Mouse (Mus musculus) kidney, postnatal 4 days (tissue): Measurements from ENCODE around the gene Serpina1b.
A peak's percentile ranks its signal among the peaks of the same experiment; 100 is the strongest.
"Not testable (repeated sequence)": the region's sequence is repeated elsewhere in the genome, so short reads cannot be mapped to it uniquely, and the experiment has no call there.

ENCODE experiments used
- DNase-seq, 2 experiments: peaks; one replicate each; pipeline ENCODE4 v3.0.0; 2021; ENCODE audit warnings: mixed read lengths in 2 of 2

Gene Serpina1b

DNA sequence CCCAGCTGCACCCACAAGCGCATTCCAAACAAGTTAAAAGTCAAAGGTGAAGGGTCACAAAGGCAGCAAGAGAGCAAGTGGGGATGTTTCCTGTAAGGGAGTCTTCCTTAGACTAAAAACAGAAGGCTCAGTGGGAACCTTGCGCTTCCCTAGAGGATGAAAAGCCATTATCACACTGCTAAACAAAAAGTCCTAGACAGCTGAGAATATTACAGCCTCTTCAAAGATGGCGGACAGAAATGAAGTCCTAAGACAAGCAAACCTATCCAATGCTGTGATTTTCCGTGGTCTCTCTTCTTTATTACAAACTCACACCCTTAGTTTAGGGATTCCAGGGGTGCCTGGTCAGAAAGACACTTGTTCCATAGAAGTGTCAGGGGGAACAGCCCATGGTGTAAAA lies at the start of gene Serpina1b:
Gene Serpina1b, minus strand, starts transcription at position 101 of the 400 bp plus-strand sequence.
- DNase-seq, result not testable (repeated sequence)

- not testable (repeated sequence) for DNase-seq
These were observed 36.7 kb upstream of the Serpina1b start for GRCm38 (mm10) chr12:103866873-103867272.

DNA sequence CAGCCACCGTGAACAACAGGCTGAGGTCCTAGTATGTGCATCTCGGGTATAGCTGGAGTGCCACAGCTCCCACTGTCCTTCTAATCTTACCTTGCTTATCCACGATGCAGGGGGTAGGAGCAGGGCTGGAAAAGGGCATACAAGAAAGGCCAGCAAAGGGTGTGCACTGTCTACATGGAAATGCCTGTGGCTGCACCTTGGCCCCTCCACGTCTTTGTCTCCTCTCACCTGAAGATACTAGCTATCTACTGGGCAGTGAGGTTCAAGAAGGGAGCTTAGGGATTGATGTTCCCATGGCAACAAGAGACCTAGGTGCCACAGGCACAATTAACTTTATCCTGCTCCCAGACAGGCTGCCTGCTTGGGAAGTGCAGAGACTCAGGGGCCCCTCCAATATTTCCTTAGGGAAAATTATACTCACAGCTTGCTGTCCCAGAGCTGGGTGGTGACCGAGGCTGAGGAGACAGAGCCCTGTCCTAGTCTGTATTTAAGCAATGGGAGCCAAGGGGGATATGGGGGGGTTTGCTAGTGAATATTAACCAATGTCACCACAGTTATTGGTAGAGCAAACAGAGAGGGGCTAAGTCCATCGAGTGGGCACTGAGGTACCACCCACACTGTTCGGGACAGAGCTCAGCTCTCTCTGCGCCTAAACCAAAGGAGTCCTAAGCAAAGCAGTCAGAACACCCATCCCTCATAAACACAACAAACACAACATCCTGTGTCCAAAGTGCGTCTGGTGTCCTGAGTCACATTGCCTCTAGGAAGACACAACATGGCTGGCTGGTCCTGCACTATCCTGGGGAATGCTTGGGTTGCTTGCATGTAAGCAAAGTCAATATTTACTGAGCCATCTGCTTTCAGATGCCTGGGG lies 33.2 kb upstream of the Serpina1b start, which contains the start of gene Serpina1a:
Gene Serpina1a, minus strand, starts transcription at position 462 of the 874 bp plus-strand sequence.
- not testable (repeated sequence) for DNase-seq

- no peak for DNase-seq
These were observed 30.8 kb upstream of the Serpina1b start for GRCm38 (mm10) chr12:103860976-103861375.

DNA sequence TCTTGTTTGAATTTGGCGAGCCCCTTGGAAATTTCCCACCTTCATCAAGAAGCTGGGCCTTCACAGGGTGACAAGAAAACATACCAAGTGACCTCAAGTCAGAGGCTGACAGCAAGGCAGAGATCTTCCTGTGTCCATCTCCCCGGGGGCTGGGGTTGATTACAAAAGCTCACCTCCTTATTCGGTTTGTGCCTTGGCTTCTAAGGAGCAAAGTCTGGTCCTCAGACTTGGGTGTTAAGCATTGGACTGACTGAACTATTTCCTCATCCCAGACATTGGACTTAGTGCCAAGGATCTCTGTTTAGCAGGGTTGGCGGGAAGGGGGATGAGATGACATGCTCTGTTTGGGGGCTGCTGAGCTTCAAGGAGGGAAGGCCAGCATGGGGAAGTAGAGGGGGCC lies 30.4 kb upstream of the Serpina1b start:
- not testable (repeated sequence) for DNase-seq

GRCm38 (mm10) chr12:103859584-103859983 lies 29.4 kb upstream of the Serpina1b start:
- DNase-seq, result not testable (repeated sequence)

DNA sequence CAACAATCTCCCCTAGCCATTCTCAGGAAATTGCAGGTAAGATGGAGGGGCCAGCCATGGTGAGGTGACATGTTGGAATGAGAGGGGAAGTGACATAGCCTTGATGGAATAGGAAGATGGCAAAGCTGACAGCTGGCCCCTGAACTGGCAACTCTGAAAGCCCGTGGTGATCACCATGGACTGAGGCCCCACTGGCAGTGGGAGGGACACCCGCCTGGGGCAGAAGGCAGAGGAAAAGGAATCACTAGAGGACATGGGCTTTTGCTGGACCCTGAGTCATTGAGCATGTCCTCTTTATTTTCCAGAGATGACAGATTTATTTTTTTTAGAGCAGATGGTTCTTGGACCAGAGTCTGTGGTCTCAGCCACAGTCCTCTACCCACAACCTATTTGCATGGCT lies 22.9 kb upstream of the Serpina1b start:
- not testable (repeated sequence) for DNase-seq

DNA sequence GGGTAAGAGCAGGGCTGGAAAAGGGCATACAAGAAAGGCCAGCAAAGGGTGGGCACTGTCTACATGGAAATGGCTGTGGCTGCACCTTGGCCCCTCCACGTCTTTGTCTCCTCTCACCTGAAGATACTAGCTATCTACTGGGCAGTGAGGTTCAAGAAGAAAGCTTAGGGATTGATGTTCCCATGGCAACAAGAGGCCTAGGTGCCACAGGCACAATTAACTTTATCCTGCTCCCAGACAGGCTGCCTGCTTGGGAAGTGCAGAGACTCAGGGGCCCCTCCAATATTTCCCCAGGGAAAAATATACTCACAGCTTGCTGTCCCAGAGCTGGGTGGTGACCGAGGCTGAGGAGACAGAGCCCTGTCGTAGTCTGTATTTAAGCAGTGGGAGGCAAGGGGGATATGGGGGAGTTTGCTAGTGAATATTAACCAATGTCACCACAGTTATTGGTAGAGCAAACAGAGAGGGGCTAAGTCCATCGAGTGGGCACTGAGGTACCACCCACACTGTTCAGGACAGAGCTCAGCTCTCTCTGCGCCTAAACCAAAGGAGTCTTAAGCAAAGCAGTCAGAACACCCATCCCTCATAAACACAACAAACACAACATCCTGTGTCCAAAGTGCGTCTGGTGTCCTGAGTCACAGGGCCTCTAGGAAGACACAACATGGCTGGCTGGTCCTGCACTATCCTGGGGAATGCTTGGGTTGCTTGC lies 2.4 kb downstream of the Serpina1b start:
- peak; percentile 2 to 14 for DNase-seq

- not testable (repeated sequence) for DNase-seq
These were observed 6.3 kb downstream of the Serpina1b start for GRCm38 (mm10) chr12:103823826-103824225.

DNA sequence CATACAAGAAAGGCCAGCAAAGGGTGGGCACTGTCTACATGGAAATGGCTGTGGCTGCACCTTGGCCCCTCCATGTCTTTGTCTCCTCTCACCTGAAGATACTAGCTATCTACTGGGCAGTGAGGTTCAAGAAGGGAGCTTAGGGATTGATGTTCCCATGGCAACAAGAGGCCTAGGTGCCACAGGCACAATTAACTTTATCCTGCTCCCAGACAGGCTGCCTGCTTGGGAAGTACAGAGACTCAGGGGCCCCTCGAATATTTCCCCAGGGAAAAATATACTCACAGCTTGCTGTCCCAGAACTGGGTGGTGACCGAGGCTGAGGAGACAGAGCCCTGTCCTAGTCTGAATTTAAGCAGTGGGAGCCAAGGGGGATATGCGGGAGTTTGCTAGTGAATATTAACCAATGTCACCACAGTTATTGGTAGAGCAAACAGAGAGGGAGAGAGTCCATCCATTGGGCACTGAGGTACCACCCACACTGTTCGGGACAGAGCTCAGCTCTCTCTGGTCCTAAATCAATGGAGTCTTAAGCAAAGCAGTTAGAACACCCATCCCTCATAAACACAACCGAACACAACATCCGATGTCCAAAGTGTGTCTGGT lies 56.8 kb downstream of the Serpina1b start, which contains the start of gene Serpina1d:
Gene Serpina1d, minus strand, starts transcription at position 347 of the 606 bp plus-strand sequence.
- not testable (repeated sequence) for DNase-seq

- not testable (repeated sequence) for DNase-seq
These were observed 59.6 kb downstream of the Serpina1b start for GRCm38 (mm10) chr12:103770597-103770996.

DNA sequence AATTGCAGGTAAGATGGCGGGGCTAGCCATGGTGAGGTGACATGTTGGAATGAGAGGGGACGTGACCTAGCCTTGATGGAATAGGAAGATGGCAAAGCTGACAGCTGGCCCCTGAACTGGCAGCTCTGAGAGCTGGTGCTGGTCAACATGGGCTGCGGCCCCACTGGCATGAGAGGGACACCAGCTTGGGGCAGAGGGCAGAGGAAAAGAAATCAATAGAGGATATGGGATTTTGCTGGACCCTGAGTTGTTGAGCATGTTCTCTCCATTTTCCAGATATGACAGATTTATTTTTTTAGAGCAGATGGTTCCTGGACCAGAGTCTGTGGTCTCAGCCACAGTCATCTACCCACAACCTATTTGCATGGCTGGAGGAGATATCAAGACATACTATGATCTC lies 67.1 kb downstream of the Serpina1b start:
- DNase-seq, result not testable (repeated sequence)

DNA sequence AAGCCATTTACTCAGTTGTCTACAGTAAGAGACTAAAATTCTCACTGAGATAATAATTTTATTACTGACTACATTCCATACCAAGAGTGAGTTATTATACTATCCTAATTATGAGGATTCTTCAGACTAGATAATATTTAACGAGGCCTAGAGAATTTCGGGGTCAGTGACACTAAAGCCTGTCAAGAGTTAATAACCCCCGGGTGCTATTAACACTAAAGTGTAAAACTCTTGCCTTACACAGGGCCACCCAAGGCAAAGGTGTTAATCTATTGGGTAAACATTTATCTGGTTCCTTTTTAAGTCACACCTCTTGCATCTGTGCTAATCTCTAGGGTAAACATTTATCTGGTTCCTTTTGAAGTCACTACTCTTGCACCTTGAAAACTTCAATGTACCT lies 69.9 kb downstream of the Serpina1b start:
- not testable (repeated sequence) for DNase-seq

DNA sequence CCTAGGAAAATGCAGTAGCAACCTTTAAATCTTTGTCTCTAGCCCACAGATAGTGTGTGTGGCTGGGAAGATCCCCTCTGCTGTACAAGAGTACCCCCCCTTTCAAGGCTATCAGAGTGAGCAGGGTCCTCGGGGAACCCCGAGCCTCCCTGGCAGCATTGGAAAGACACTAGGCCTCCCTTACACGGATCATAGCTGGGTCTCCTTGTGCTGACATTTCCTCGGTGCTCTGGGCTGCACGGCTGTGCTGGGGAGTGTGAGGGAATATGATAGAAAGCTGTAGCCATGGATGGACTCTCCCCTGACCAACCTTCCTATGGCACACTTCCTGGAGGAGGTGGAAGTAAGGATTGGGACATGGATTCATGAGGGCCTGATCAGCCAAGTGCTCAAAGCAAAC lies 84.2 kb downstream of the Serpina1b start:
- DNase-seq, result not testable (repeated sequence)

GRCm38 (mm10) chr12:103737791-103738580 lies 92.2 kb downstream of the Serpina1b start:
- not testable (repeated sequence) for DNase-seq

DNA sequence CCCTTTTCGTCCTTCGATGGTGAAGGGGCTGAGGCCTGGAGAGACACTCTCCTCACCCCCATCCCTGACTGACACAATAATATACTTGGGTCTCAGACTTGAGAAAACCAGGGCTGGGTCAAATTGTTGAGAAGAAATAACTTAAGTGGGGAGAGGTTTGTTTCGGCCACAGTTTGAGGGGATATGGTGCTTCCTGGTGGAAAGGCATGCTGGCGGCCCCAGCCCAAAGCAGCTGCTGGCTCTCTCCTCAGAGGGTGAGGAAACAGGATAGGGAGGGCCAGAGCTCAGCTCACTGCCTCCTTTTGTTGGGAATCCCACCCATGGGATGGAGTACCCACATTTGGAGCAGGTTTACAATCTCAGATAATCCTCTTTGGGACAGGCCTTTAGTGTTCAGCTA lies 94.6 kb downstream of the Serpina1b start:
- not testable (repeated sequence) for DNase-seq

DNA sequence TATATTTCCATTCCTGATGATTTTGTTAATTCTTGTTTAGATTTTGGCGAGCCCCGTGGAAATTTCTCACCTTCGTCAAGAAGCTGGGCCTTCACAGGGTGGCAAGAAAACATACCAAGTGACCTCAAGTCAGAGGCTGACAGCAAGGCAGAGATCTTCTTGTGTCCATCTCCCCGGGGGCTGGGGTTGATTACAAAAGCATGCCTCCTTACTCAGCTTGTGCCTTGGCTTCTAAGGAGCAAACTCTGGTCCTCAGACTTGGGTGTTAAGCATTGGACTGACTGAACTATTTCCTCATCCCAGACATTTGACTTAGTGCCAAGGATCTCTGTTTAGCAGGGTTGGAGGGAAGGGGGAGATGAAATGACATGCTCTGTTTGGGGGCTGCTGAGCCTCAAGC lies 95.1 kb downstream of the Serpina1b start:
- not testable (repeated sequence) for DNase-seq

DNA sequence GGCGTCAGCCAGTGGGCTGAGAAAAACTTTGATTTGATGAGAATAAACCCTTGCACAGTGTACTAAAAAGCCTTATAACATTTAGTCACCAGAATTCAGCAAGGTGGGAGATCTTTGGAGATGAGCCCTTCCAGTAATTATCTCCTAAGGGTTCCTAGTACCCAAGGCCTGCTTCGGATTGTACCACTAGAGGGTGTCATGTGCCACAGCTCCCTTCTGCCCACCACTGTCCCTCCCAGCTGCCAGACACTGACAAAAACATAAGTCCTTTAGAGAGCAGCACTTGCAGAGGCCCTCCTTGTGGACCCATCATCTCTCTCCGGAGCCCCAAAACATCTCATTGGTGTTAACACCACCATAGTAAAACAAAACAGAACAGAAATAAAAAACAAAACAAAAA lies 118.6 kb downstream of the Serpina1b start:
- peak; percentile 19 to 48 for DNase-seq

- DNase-seq, result no peak
These were observed 119.8 kb downstream of the Serpina1b start for GRCm38 (mm10) chr12:103710405-103710804.

DNA sequence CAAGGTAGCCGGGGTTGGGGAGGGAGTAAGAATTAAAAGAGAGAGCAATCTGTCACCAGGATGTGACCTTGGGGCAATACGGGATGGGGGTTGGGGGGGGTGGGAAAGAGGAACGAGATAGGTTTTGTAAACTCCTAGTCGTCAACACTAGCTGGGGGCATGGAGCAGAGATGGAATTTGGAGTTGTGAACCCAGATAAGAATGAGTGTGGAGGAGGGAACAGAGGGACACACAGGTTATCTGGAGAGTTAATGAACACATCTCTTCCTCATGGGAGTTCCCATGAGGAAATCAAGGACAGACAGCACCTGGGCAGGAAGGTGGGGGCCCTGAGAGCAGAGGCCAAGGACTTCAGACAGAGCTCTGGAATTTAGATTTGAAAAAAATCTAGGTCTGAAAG lies 124.1 kb downstream of the Serpina1b start:
- no peak for DNase-seq

DNA sequence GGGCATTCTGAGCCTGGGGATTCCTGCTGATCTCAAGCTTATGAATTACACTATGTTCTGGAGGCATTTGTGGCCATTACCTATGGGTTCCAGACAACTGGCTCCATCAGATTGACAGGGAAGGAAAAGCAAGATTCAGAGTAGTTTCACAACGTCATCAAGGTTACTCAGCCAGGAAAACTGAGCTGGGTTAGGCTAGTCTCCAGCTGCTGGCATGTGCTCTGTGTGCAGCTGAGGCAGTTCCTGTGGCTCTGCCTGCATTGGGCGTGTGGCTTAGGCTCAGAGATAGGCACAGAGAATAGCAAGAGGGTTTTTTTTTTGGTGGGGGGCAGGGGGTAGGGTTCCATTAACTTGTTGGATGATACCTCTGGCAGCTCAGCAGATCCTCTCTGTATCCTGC lies 124.6 kb downstream of the Serpina1b start:
- DNase-seq, result no peak

GRCm38 (mm10) chr12:103700144-103700750 lies 129.9 kb downstream of the Serpina1b start:
- no peak for DNase-seq
